Mouse (Mus musculus) C2C12 (cell line): ENCODE measurements around the gene Csnk2a1.

Experiments used
- CEBPB ChIP-seq: IDR thresholded peaks from one replicate; pipeline ENCODE4 v1.6.1; 2011; ENCODE audit warnings: low read depth, mild to moderate bottlenecking, control low read depth, moderate library complexity
- CTCF ChIP-seq: IDR thresholded peaks from one replicate; pipeline ENCODE4 v1.5.1; 2011; ENCODE audit not compliant: control insufficient read depth, insufficient read depth, insufficient read length
- FOSL1 ChIP-seq: IDR thresholded peaks from one replicate; pipeline ENCODE4 v1.8.0; 2011; ENCODE audit warnings: mild to moderate bottlenecking, low read length; ENCODE audit not compliant: poor library complexity, insufficient read depth, severe bottlenecking
- MAX ChIP-seq: IDR thresholded peaks from one replicate; pipeline ENCODE4 v1.6.1; 2011; ENCODE audit warnings: mild to moderate bottlenecking, control low read depth
- MYOD1 ChIP-seq: IDR thresholded peaks from one replicate; pipeline ENCODE4 v1.6.1; 2011; ENCODE audit warnings: low read depth; ENCODE audit not compliant: control insufficient read depth, insufficient read length
- MYOG ChIP-seq: IDR thresholded peaks from one replicate; pipeline ENCODE4 v1.6.1; 2011; ENCODE audit not compliant: control insufficient read depth, insufficient read length; ENCODE audit errors: extremely low read depth
- USF1 ChIP-seq: IDR thresholded peaks from one replicate; pipeline ENCODE4 v1.6.1; 2011; ENCODE audit warnings: low read depth, mild to moderate bottlenecking, control low read depth, moderate library complexity

DNA sequence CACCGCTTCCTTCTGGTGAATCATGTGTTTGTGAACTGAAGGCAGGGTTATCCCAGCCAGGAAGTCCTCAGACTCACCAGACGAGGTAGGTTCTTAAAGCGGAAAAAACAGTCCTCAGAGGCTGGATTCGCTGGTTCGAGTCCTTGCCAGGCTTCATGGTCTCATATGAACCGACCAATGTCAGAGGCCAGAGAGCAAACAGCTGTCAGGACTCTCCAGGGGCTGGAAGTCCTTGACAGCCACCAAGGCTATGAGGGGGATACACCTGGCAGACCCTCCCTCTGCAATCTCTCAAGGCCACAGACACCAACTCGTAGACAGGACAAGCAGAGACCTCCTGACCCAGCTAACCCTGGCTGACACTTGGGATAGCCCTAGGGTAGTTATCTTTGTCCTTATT, 37.4 kb upstream of the Csnk2a1 start:
- TF ChIP-seq CTCF (no peak), USF1 (no peak), MYOD1 (no peak), CEBPB (no peak), MAX (no peak), FOSL1 (no peak), MYOG (no peak)
